Mouse (Mus musculus) midbrain, embryonic 11.5 days (tissue): ENCODE data around the gene 2810006K23Rik. TPM values are rescaled to one million over a fixed set of nuclear protein-coding genes. Genes with fewer than 3 reads are reported as not detected.
"Not testable (repeated sequence)": the region's sequence is repeated elsewhere in the genome, so short reads cannot be mapped to it uniquely, and the experiment has no call there.

Source experiments
- ATAC-seq: fragments of 200-750 bp; cut with Nextera tagmentation; 2 replicates; pipeline ENCODE4 v1.8.0; 2017; ENCODE audit warnings: moderate TSS enrichment, moderate library complexity; ENCODE audit not compliant: low FRiP score
- DNase-seq: peaks from one replicate; pipeline ENCODE4 v3.0.0; 2015; ENCODE audit warnings: low spot score; ENCODE audit errors: missing footprints
- H3K27ac ChIP-seq: fragments of 300-500 bp; sonication (generic); 2 replicates; pipeline ENCODE4 v1.5.1; 2014; ENCODE audit warnings: low read depth, low read length
- H3K27me3 ChIP-seq: fragments of 300-500 bp; sonication (generic); 2 replicates; pipeline ENCODE4 v1.6.1; 2014; ENCODE audit warnings: mild to moderate bottlenecking, low read length, moderate library complexity, mixed read lengths; ENCODE audit not compliant: control insufficient read depth, insufficient read depth
- H3K36me3 ChIP-seq: fragments of 300-500 bp; sonication (generic); 2 replicates; pipeline ENCODE4 v1.6.1; 2014; ENCODE audit warnings: mild to moderate bottlenecking, low read length, moderate library complexity, mixed read lengths; ENCODE audit not compliant: control insufficient read depth, insufficient read depth
- H3K4me1 ChIP-seq: fragments of 300-500 bp; sonication (generic); 2 replicates; pipeline ENCODE4 v1.6.1; 2014; ENCODE audit warnings: low read length; ENCODE audit not compliant: control insufficient read depth, insufficient read depth
- H3K4me2 ChIP-seq: fragments of 300-500 bp; sonication (generic); 2 replicates; pipeline ENCODE4 v1.6.1; 2014; ENCODE audit warnings: mild to moderate bottlenecking, moderate library complexity
- H3K4me3 ChIP-seq: fragments of 300-500 bp; sonication (generic); 2 replicates; pipeline ENCODE4 v1.5.1; 2014; ENCODE audit warnings: low read depth, low read length
- H3K9ac ChIP-seq: fragments of 300-500 bp; sonication (generic); 2 replicates; pipeline ENCODE4 v1.6.1; 2014; ENCODE audit warnings: low read length
- H3K9me3 ChIP-seq: fragments of 300-500 bp; sonication (generic); 2 replicates; pipeline ENCODE4 v1.6.1; 2016; ENCODE audit warnings: low read length; ENCODE audit not compliant: control insufficient read depth
- WGBS: fragments of 180-500 bp; shearing (Covaris S2); extraction: QIAGEN DNeasy Blood & Tissue Kit; methylation state at CpG from one replicate; pipeline ENCODE4 v1.1.7; 2014; 5-methylcytosine and 5-hydroxymethylcytosine counted together
- polyA plus RNA-seq: library from polyadenylated mRNA; unstranded; fragments of >200 nt; fragmentation: Nextera tagmentation; extraction: Ambion mirVana; gene quantifications from 2 replicates; pipeline ENCODE4 v1.2.1, GENCODE M21; 2014

The 2810006K23Rik gene
- polyA plus RNA-seq = 22.0 and 23.9 TPM in 2 replicates

- under 1% methylated on average over 69 of the region's 72 CpGs for WGBS
- H3K9ac ChIP-seq = peak within 1 kb of the TSS; percentile 86
- H3K4me2 ChIP-seq = peak within 1 kb of the TSS; percentile 83
- peaks cover 4% of the 10 kb centered on the region; the same call in 1 of the 2 replicates for H3K36me3 ChIP-seq
- peak within 1 kb of the TSS; percentile 73 for H3K4me3 ChIP-seq
- DNase-seq = peak; percentile 100
- H3K4me1 ChIP-seq = peaks cover 14% of the 10 kb centered on the region
- peak within 1 kb of the TSS; percentile 95 for H3K27ac ChIP-seq
- ATAC-seq = peak; percentile 98
- no peaks in the 10 kb centered on the region for H3K27me3 ChIP-seq
- no peaks in the 10 kb centered on the region for H3K9me3 ChIP-seq
These were observed at the start of gene 2810006K23Rik, which contains the start of gene Mphosph9 for GRCm38 (mm10) chr5:124327510-124328364. 2810006K23Rik (plus strand) TSS chr5:124328089. Mphosph9 (minus strand) TSS chr5:124327972.

- DNase-seq = no peak
- ATAC-seq = no peak
- no peak overlapping the region for H3K4me2 ChIP-seq
- no peaks in the 10 kb centered on the region; the same call in 1 of the 2 replicates for H3K9me3 ChIP-seq
- no peak overlapping the region for H3K9ac ChIP-seq
- H3K4me3 ChIP-seq = no peak overlapping the region
- no peaks in the 10 kb centered on the region for H3K27me3 ChIP-seq
- no peak overlapping the region for H3K27ac ChIP-seq
- no peaks in the 10 kb centered on the region for H3K4me1 ChIP-seq
- peaks cover 7% of the 10 kb centered on the region for H3K36me3 ChIP-seq
- 85% methylated on average over 2 of the region's 2 CpGs for WGBS
These were observed 45.0 kb upstream of the 2810006K23Rik start for GRCm38 (mm10) chr5:124282854-124283253.

- Histone ChIP-seq H3K27ac (no peak overlapping the region), H3K4me3 (no peak overlapping the region), H3K27me3 (no peaks in the 10 kb centered on the region), H3K36me3 (peaks cover 13% of the 10 kb centered on the region), H3K9me3 (no peaks in the 10 kb centered on the region; the same call in 1 of the 2 replicates), H3K9ac (no peak overlapping the region), H3K4me1 (no peaks in the 10 kb centered on the region), H3K4me2 (no peak overlapping the region)
- ATAC-seq = no peak
- DNase-seq = no peak
- WGBS = 62% methylated on average over 3 of the region's 3 CpGs
These were observed 43.6 kb upstream of the 2810006K23Rik start for GRCm38 (mm10) chr5:124284330-124284729.

- Histone ChIP-seq H3K9ac (no peak overlapping the region), H3K27me3 (no peaks in the 10 kb centered on the region), H3K4me2 (no peak overlapping the region), H3K36me3 (peaks cover 23% of the 10 kb centered on the region), H3K9me3 (no peaks in the 10 kb centered on the region; the same call in 1 of the 2 replicates), H3K4me1 (no peaks in the 10 kb centered on the region), H3K27ac (no peak overlapping the region), H3K4me3 (no peak overlapping the region)
- WGBS = 98% methylated on average over 6 of the region's 6 CpGs
- ATAC-seq (no peak), DNase-seq (no peak)
These were observed 40.2 kb upstream of the 2810006K23Rik start for GRCm38 (mm10) chr5:124287616-124288247.

- WGBS = 90% methylated on average over 4 of the region's 4 CpGs
- H3K27ac ChIP-seq = no peak overlapping the region
- no peak overlapping the region for H3K9ac ChIP-seq
- ATAC-seq = no peak
- H3K27me3 ChIP-seq = no peaks in the 10 kb centered on the region
- peaks cover 25% of the 10 kb centered on the region for H3K36me3 ChIP-seq
- DNase-seq = no peak
- H3K4me3 ChIP-seq = no peak overlapping the region
- no peak overlapping the region for H3K4me2 ChIP-seq
- no peaks in the 10 kb centered on the region for H3K4me1 ChIP-seq
- no peaks in the 10 kb centered on the region; the same call in 1 of the 2 replicates for H3K9me3 ChIP-seq
These were observed 37.7 kb upstream of the 2810006K23Rik start for GRCm38 (mm10) chr5:124290216-124290615.

- no peak overlapping the region for H3K9ac ChIP-seq
- ATAC-seq (no peak), DNase-seq (no peak)
- WGBS = 95% methylated on average over 5 of the region's 5 CpGs
- H3K27ac ChIP-seq = no peak overlapping the region
- H3K27me3 ChIP-seq = no peaks in the 10 kb centered on the region
- H3K36me3 ChIP-seq = peaks cover 28% of the 10 kb centered on the region
- H3K4me1 ChIP-seq = no peaks in the 10 kb centered on the region
- H3K9me3 ChIP-seq = no peaks in the 10 kb centered on the region
- H3K4me3 ChIP-seq = no peak overlapping the region
- no peak overlapping the region for H3K4me2 ChIP-seq
These were observed 33.9 kb upstream of the 2810006K23Rik start for GRCm38 (mm10) chr5:124293967-124294366.

- Histone ChIP-seq H3K4me1 (no peaks in the 10 kb centered on the region), H3K9me3 (no peaks in the 10 kb centered on the region), H3K27me3 (no peaks in the 10 kb centered on the region), H3K4me2 (no peak overlapping the region), H3K27ac (no peak overlapping the region), H3K9ac (no peak overlapping the region), H3K36me3 (peaks cover 25% of the 10 kb centered on the region), H3K4me3 (no peak overlapping the region)
- DNase-seq (no peak), ATAC-seq (no peak)
- WGBS = 98% methylated on average over 4 of the region's 4 CpGs
These were observed 31.4 kb upstream of the 2810006K23Rik start for GRCm38 (mm10) chr5:124296475-124296874.

- DNase-seq, H3K9ac ChIP-seq, H3K27me3 ChIP-seq, H3K9me3 ChIP-seq, H3K27ac ChIP-seq, ATAC-seq, H3K4me2 ChIP-seq, H3K4me3 ChIP-seq, H3K4me1 ChIP-seq: not testable (repeated sequence)
- peaks cover 19% of the 10 kb centered on the region for H3K36me3 ChIP-seq
- WGBS = 75% methylated on average over 3 of the region's 4 CpGs
These were observed 28.6 kb upstream of the 2810006K23Rik start for GRCm38 (mm10) chr5:124299307-124299706.

- no peaks in the 10 kb centered on the region for H3K27me3 ChIP-seq
- no peaks in the 10 kb centered on the region for H3K9me3 ChIP-seq
- H3K4me2 ChIP-seq = no peak overlapping the region
- whole genome bisulfite sequencing = 86% methylated on average over 4 of the region's 4 CpGs
- no peaks in the 10 kb centered on the region for H3K4me1 ChIP-seq
- no peak overlapping the region for H3K9ac ChIP-seq
- DNase-seq = no peak
- no peak overlapping the region for H3K4me3 ChIP-seq
- no peak overlapping the region for H3K27ac ChIP-seq
- peaks cover 16% of the 10 kb centered on the region for H3K36me3 ChIP-seq
- no peak for ATAC-seq
These were observed 27.8 kb upstream of the 2810006K23Rik start for GRCm38 (mm10) chr5:124300132-124300531.
